Mouse (Mus musculus) cortical plate, adult 2 months (tissue): ENCODE results near the gene Sugct. TPM values are rescaled to one million over a fixed set of nuclear protein-coding genes. Genes with fewer than 3 reads are reported as not detected.

Experiments
- H3K27ac ChIP-seq: fragments of 200-500 bp; 2 replicates; pipeline ENCODE4 v1.5.1; 2012; ENCODE audit warnings: low read length, control low read depth, inconsistent platforms; ENCODE audit not compliant: insufficient read depth
- H3K4me1 ChIP-seq: fragments of 200-500 bp; 2 replicates; pipeline ENCODE4 v1.6.1; 2011; ENCODE audit warnings: low read length; ENCODE audit not compliant: control insufficient read depth, insufficient read depth
- H3K4me3 ChIP-seq: fragments of 200-500 bp; 2 replicates; pipeline ENCODE4 v1.5.1; 2011; ENCODE audit warnings: mild to moderate bottlenecking, low read length, control low read depth; ENCODE audit not compliant: insufficient read depth
- CTCF ChIP-seq: fragments of 200-500 bp; IDR thresholded peaks from 2 replicates; pipeline ENCODE4 v1.5.1; 2011; ENCODE audit warnings: mild to moderate bottlenecking, control low read depth, low read length; ENCODE audit not compliant: insufficient read depth; ENCODE audit errors: extremely low read depth
- POLR2A ChIP-seq: fragments of 200-500 bp; IDR thresholded peaks from 2 replicates; pipeline ENCODE4 v1.6.1; 2011; ENCODE audit warnings: mild to moderate bottlenecking, low read length, control low read depth; ENCODE audit not compliant: insufficient read depth; ENCODE audit errors: extremely low read depth
- polyA plus RNA-seq: library from polyadenylated mRNA; depleted of rRNA; stranded (reverse); fragments of >200 nt; gene quantifications from 2 replicates; pipeline ENCODE4 v1.2.3, GENCODE M21; 2012

Sugct gene
- polyA plus RNA-seq, 1 experiment = 4.3 TPM

DNA sequence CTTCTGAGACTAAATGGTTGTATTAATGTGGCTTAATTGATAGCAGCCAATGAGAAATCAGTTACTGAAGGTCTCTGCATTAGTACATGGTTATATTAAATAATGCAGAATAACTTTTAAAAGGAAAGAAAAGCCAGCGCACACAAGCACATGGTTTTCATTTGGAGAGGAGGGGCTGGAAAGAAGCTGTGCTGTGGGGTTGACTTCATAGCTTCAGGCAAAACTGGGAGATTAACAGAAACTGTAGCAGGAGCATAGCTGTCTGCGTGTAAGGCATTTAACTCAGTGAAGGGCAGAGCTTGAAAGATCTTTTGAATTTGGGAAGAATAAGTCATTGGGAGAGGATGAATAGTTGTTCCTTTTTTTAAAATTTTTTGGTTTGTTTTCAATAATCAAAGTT is 668.4 kb downstream of the Sugct start:
- H3K27ac ChIP-seq = no peak overlapping the region
- H3K4me1 ChIP-seq = no peaks in the 10 kb centered on the region
- no peak overlapping the region for H3K4me3 ChIP-seq
- TF ChIP-seq CTCF (no peak), POLR2A (no peak)

DNA sequence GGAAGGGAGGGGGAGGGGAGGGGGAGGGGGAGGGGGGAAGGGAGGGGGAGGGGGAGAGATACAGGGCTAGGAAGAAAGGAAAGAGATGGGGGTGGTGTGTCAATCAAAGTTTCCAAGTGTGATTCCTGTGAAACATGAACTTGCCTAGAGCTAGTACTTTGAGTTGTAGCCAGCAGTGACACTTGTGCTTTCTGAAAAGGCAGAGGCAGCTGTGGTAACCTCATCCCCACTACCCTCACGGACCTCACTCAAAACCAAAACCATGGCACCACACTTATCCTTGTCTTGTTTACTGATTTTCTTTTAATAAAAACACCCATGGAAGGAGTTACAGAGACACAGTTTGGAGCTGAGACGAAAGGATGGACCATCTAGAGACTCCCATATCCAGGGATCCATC is 698.9 kb downstream of the Sugct start:
- H3K4me3 ChIP-seq = no peak overlapping the region
- H3K4me1 ChIP-seq = no peaks in the 10 kb centered on the region
- TF ChIP-seq CTCF = no peak
- no peak for TF ChIP-seq POLR2A
- no peak overlapping the region for H3K27ac ChIP-seq

DNA sequence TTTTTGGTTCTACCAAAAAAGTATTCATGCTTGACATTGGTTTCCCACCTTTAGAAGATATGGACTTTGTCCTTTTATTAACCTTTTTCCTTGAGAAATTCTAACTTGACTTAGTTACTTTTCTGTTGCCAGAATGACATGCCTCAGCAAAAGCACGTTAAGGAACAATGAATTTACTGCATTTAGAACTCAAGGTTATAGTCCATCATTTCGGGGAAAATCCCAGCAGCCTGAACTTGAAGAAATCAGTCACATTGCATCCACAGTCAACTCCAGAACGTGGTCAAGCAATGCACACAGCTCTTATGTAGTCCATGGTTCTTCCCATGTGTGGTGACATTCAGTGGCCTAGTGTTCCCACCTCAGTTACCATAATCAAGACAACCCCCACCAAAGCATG is 700.0 kb downstream of the Sugct start:
- H3K4me1 ChIP-seq = no peaks in the 10 kb centered on the region
- TF ChIP-seq POLR2A (no peak), CTCF (no peak)
- H3K27ac ChIP-seq = no peak overlapping the region
- H3K4me3 ChIP-seq = no peak overlapping the region

DNA sequence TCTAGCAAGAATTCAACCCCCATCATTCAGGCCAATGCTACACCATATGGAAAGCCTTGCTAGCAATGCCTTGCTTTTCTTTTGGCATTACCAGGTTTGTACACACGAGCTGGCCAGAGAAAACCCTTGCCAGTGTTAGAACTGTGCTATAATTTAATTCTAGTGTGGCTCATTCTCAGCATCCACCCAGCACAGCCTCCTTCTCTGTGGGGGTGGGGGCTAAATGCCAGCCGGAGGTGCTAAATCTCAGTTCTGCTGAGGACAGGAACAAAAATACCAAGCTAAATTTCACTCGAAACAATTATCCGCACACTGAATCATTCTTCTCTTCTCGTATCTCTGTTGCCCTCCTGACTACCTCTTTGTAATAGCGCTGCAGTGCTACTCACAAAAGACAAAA is 717.6 kb downstream of the Sugct start:
- TF ChIP-seq POLR2A (no peak), CTCF (no peak)

DNA sequence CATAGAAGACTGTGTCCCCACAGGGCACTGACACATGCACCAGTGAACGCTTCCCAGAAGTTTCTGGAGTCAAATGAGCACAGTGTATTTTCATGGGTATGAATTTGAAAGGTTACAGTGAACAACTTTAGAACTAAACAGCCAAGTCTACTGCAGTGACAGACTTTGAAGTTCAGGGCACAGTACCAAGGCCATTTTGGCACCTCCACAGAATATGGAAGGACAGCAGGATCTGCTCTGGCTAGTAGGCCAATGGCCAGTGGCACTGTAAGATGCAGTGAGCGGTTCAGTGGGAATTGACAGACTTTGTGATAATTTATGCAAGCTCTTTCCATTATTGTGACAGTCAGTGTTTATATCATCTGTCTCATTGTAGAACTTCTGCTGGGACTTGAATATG is 724.1 kb downstream of the Sugct start:
- no peak for TF ChIP-seq CTCF
- TF ChIP-seq POLR2A = no peak
- Histone ChIP-seq H3K4me1 (no peaks in the 10 kb centered on the region), H3K27ac (no peak overlapping the region), H3K4me3 (no peak overlapping the region)

More for the DNA sequence above, 717.6 kb downstream of the Sugct start:
- Histone ChIP-seq H3K27ac (no peak overlapping the region), H3K4me1 (no peaks in the 10 kb centered on the region), H3K4me3 (no peak overlapping the region)

DNA sequence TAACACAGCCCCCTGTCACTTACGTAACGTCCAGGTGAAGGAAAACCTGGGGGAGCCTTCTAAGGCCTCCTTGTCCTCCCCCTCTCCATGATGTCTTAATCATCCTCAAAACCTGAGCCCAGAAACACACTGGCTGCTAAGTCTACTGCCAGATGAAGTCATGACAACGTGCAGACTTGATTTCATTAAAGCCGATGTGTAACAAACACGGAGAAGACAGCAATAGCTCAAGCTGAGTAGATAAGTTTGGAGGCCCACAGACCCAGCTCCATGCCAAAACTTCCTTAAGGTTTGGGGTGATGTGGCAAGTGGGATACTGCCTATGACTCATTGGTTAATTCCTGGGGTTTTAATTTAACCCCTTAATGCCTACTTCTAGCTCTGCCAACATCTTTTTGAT is 726.4 kb downstream of the Sugct start:
- H3K4me3 ChIP-seq = no peak overlapping the region
- H3K4me1 ChIP-seq = no peaks in the 10 kb centered on the region
- no peak overlapping the region for H3K27ac ChIP-seq
- TF ChIP-seq CTCF (no peak), POLR2A (no peak)

DNA sequence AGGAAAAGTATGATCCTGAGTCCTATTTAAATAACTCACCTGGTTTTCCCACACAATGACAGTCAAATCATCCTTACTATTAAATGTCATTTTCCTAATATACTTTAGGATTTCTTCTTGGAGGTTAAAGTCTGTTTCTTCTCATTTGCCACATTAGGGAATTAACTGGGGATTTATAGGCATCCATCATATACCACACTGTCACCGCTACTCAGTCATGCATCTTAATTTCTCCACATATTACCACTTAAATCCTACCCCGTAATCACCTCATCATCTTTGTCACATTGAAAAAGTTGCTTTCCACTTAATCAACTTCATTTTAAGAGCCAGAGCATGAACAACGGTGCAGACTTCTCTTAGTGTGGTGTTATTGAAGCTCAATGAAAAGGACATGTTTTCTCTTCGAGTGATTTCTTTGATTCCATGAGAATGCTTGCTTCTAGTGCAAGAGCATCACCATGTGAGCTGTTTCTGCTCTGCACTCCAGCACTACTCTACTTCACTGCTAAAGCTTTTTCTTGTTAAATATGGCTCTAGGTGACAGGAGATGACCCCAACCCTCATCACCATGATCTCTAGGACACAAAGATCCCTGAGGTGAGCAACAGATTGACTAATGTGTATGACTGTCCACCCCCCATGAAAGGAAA is 730.4 kb downstream of the Sugct start:
- no peak overlapping the region for H3K27ac ChIP-seq
- TF ChIP-seq POLR2A (no peak), CTCF (peak; percentile 30; the same call in 1 of the 2 replicates)
- H3K4me1 ChIP-seq = no peaks in the 10 kb centered on the region
- H3K4me3 ChIP-seq = no peak overlapping the region

DNA sequence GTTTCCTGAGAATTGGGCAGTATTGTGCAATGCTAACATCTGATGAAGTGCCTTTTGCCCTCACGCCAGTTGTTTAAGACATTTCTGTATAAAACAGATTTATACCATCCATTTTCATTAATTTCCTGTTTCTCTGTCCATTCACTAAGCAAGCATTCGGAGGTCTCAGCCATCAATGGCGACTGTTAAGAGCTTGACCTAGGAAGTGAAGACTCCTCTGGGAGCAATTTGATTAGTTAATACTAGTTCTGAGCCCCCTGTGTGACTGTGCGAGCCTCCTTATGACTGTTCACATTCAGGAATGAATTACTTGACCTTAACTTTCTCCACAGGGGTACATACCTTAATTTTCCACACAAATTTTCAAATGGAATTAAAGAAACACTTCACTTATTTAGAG is 743.3 kb downstream of the Sugct start:
- Histone ChIP-seq H3K27ac (no peak overlapping the region), H3K4me1 (no peaks in the 10 kb centered on the region), H3K4me3 (no peak overlapping the region)
- no peak for TF ChIP-seq CTCF
- TF ChIP-seq POLR2A = no peak

DNA sequence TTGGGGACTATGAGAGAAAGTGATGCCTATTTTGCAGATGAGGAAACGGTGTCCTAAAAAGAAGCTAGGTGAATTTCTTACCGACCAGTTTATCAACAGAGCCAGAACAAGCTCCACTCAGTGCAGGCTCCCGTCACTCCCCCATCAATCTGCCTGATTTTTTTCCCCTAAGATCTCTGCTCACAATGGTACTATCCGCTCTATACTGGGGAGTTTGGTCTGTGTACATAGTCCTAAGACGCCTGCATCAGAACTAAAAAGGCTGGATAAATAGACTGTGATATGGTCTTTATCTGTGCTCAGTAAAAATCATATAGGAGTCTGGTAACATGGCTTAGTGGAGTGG is 755.9 kb downstream of the Sugct start:
- H3K4me3 ChIP-seq = no peak overlapping the region
- H3K27ac ChIP-seq = no peak overlapping the region
- no peaks in the 10 kb centered on the region for H3K4me1 ChIP-seq
- TF ChIP-seq CTCF = no peak
- no peak for TF ChIP-seq POLR2A

DNA sequence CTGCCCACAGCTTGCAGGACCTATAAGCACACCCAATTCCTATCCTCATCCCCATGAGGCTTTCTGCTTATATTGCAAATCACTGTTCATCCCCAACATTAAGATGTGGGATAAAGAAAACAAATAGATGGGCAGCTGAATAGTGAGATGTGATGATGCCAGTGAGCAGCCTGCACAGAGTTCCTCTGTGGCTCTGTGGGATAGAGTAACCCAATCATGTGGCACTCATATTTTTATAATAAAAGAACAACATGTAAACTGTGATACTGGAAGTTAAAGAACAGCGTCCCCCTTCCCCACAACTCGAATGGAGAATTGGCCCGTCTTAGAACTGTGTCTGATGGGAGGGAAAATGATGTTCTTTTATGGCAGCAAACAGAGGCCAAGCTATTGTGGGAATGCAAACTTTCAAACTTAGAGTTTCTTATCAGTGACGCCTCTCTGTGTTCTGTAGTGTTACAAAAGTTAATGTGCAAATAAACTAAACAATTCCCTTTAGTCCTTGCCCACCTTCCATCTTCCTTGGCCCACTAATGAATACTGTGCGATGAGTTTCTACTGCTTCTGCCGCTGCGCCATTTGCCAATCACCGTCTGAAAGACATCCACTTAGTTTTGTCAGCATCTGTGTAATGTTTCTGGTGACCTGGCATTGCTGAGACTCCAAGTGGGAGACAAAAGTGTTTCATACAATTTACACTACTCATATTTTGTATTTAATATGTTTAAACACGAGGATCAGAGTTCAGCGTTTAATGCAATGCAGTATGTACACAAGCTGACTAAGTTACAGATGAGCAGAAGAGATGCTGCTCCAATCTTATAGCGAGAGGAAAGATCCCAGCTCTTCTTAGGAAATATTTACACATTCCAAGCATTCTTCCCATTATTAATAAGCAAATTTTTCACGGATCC is 756.5 kb downstream of the Sugct start:
- no peak for TF ChIP-seq CTCF
- no peak overlapping the region for H3K4me3 ChIP-seq
- no peak overlapping the region for H3K27ac ChIP-seq
- H3K4me1 ChIP-seq = no peaks in the 10 kb centered on the region
